Mouse (Mus musculus) stomach, adult 2 months (tissue): Measurements from ENCODE around the gene Fhl3. TPM values are rescaled to one million over a fixed set of nuclear protein-coding genes. Genes with fewer than 3 reads are reported as not detected.

Source experiments
- polyA plus RNA-seq: library from polyadenylated mRNA; depleted of rRNA; stranded (reverse); fragments of >200 nt; gene quantifications from 2 replicates; pipeline ENCODE4 v1.2.3, GENCODE M21; 2012; rRNA removed

The Fhl3 gene
- polyA plus RNA-seq, result 28.0 and 43.1 TPM in 2 replicates

DNA sequence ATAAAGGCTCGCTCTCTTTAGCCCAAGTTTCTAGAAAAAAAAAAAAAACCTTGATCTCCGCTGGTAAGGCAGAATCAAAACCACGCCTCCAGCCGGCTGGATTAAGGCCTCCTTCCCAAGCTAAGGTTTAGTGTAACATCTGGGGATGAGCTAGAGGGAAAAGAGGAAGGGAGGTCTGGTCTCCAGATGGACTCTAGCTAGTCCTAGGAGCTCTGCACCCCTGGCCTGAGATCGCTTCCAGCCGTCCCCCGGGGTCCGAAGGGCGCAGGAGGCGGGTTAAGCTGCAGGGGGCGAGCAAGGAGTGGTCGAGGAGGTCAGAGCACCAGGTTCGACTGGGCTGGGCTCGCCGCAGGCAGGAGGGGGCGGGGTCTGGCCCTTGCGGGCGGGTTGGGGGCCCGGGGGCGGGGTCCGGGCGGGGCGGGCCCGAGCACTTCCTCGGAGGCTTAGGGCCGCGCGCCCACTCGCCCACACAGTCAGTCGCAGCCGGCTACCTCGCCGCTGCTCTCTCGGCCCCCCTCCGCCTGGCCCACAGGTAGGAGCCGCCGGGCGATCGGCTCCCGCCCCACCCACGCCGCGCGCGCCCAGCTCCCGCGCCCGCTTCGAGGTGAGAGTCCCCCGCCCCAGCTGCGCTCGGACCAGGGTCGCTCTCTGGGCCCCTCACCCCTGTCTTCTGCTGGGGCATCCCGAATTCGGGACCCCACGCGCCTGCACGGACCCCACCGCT is at the start of gene Fhl3:
TSS of gene Fhl3 (plus strand) at position 454 of the 724 bp plus-strand sequence.

DNA sequence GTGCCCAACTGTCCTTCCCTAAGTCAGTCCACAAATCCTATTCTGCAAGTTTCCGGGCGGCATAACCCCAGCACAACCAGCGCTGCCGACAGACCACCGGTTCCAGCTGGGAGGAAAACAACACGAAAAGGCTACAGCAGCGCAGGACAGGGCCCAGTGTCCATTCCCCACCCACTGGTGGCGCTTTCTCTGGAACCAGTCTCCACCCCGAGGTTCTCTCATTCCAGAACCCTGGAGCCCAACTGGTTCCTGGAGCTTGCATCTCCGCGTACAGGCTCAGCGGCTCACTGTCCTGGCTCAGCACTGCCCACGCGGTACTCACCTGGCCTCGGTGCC is 44.0 kb upstream of the Fhl3 start, which contains the start of gene Pou3f1:
TSS of gene Pou3f1 (plus strand) at position 290 of the 336 bp plus-strand sequence.

DNA sequence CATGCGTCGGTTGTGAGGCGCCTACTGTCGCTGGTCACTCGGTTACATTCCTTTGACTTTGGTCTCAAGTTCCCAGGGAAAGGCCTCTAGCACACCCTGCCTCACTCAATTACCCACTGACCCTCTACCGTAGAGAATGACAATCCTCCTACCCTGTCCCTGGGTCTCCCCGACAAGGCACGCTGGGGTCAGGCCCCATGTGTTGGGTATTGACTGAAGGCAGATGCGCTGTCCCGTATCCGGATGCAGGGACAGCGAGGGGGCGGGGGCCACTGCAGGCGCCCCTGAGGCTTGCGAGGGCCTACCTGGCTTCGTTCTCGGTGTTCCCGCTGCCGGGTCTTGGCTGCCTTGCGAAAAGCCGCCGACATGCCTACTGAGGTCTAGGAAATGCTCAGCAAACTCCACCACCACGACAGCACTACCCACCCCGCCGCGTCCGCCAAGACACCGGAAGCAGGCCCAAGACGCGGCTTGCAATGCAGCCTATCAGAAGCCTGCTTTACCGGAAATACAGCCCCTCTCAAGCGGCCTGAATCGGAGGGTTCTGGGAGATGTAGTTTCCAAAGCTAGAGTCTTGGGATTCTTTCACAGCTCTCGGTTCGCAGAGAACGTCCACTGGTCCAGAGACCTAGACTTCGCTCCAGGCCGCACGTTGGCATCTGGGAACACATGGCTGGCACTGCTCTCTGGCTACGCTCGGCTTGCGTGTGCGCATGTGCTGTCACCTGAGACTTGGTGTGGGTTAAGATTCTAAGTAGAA is 7.2 kb upstream of the Fhl3 start, which contains the start of gene Utp11:
TSS of gene Utp11 (minus strand) at position 466 of the 760 bp plus-strand sequence.

DNA sequence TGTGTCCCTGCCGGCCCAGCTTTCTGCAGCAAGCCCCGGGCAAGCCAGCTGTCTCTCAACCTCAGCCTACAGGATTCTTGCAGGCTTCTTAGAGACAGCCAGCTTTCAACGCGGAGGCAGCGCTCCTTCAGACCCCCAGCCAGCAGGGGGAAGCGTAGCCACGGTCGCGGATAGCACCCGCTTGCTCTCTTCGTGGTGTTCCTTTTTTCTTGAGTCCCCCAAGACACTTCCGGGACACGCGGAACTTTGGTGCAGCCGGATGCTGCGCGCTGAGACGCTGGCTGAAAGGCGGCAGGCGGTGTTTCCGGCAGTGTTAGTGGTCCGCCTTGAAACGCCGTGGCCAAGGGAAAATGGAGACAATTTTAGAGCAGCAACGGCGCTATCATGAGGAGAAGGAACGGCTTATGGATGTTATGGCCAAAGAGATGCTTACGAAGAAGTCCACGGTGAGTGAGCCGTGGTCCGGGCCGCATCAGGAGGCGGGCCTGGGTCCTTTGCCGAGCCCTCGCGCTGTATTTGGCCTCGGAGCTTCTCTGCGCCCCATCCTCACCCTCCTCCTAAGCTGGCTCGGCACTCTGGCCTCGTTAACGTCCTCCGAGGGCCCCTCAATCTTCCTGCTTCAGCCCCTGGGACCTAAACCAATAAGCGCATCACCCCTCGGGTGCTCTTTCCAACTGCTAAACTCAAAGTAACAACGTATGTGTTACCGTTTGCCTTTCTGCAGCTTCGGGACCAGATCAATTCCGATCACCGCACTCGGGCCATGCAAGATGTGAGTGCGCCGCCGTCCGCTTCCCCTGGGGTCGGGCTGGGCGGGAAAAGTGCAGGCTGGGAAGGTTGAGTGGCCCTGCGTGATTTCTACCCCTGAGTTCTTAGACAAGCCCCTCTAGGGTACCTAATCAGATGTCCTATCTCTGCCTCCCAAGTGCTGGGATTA is 14.3 kb downstream of the Fhl3 start, which contains the start of gene Sf3a3:
TSS of gene Sf3a3 (plus strand) at position 232 of the 937 bp plus-strand sequence.

DNA sequence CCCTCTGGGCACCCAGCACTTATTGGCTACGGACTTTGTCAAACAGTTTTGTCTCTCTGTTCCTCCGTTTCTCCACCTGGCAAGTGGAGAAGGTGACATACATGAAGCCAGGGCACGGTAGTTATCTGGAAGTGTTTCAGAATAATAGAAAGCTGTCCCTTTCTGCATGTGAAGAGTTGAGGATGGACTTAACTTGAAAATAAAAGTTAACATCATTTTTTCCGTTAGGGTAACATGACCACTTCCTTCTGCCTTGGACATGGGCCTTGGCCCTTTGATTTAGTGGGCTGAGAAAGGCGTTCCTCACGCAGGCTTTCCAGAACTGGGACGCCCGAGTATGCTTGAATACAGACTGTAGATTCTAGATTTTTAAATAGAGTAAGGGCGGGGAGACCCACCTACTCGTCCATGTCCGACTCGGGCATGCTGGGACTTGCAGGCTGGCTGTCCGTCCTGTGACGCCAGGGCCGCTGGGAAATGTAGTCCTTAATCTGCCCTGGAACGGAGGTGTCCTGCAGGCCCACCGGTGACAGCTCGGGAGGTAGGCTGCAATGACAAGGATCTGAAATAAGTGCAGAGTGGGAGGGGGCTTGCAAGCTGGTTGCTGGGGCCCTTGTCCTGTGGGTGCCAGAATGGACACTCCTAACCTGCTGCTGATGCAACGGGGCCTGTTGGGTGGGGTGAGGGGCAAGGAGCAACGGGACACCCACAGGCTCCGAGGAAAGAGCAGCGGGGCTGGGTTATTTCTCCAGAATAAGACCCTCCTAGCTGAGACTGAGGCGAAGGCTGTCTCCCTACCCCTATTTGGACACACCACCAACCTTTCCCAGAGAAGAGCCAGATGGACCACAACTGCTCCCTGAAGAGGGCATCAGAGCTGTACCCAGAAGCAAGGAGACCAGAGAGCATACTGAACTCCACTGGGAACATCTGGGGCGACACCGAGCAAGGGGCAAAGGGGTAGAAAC is 41.2 kb downstream of the Fhl3 start, which contains the start of gene Inpp5b:
TSS of gene Inpp5b (plus strand) at position 475 of the 968 bp plus-strand sequence.

Other genes starting within 250 kb of the Fhl3 start
- not detected in 2 replicates for gene 3100002H09Rik, start 89.9 kb upstream of the Fhl3 start, polyA plus RNA-seq
- 0.76 and 1.7 TPM in 2 replicates for gene Pou3f1, start 43.9 kb upstream of the Fhl3 start, polyA plus RNA-seq
- 0.92 and 1.8 TPM in 2 replicates for gene Utp11, start 7.1 kb upstream of the Fhl3 start, polyA plus RNA-seq
- 2.1 and 2.4 TPM in 2 replicates for gene Sf3a3, start 14.1 kb downstream of the Fhl3 start, polyA plus RNA-seq
- gene Inpp5b, start 41.1 kb downstream of the Fhl3 start, polyA plus RNA-seq, result 12.7 and 14.2 TPM in 2 replicates
- gene Mtf1, start 101.4 kb downstream of the Fhl3 start, polyA plus RNA-seq, result 2.1 TPM in 2 replicates
- gene Yrdc, start 150.0 kb downstream of the Fhl3 start, polyA plus RNA-seq, result 16.7 and 25.2 TPM in 2 replicates
- 20.4 and 33.6 TPM in 2 replicates for gene 1110065P20Rik, start 150.5 kb downstream of the Fhl3 start, polyA plus RNA-seq
- 0.37 and 0.65 TPM in 2 replicates for gene Maneal, start 161.5 kb downstream of the Fhl3 start, polyA plus RNA-seq
- gene Epha10, start 180.2 kb downstream of the Fhl3 start, polyA plus RNA-seq, result not detected in 2 replicates
- 5.5 and 9.2 TPM in 2 replicates for gene 9930104L06Rik, start 236.3 kb downstream of the Fhl3 start, polyA plus RNA-seq
- gene Cdca8, start 238.6 kb downstream of the Fhl3 start, polyA plus RNA-seq, result 8.1 and 8.8 TPM in 2 replicates